Mouse (Mus musculus) CH12.LX (cell line): ENCODE measurements around the gene Actr1b. TPM values are rescaled to one million over a fixed set of nuclear protein-coding genes. Genes with fewer than 3 reads are reported as not detected.

ENCODE experiments used
- DNase-seq: peaks from one replicate; pipeline ENCODE4 v3.0.0-alpha.2; 2013; ENCODE audit errors: extremely low read depth
- H3K27ac ChIP-seq: 2 replicates; pipeline ENCODE4 v1.5.1; 2012; ENCODE audit warnings: low read depth, mild to moderate bottlenecking, control low read depth, moderate library complexity; ENCODE audit not compliant: insufficient read depth
- H3K27me3 ChIP-seq: replicated peaks from 2 replicates; pipeline ENCODE3; 2012; ENCODE audit warnings: inconsistent platforms
- H3K36me3 ChIP-seq, 2 experiments: replicated peaks in 1 of 2; 2 replicates each; pipeline versions ENCODE3 to v1.6.1; 2012; ENCODE audit warnings: inconsistent platforms in 1 of 2, low read length in 1 of 2, mild to moderate bottlenecking in 1 of 2, mixed read lengths in 1 of 2, moderate library complexity in 1 of 2; ENCODE audit not compliant: control insufficient read depth in 1 of 2, insufficient read depth in 1 of 2
- H3K4me1 ChIP-seq, 2 experiments: 2 replicates each; pipeline ENCODE4 v1.6.1; 2012; ENCODE audit warnings: inconsistent platforms in 1 of 2, moderate library complexity in 1 of 2; ENCODE audit not compliant: insufficient read depth in 2 of 2, control insufficient read depth in 1 of 2
- H3K4me2 ChIP-seq: 2 replicates; pipeline ENCODE4 v1.6.1; 2012; ENCODE audit warnings: low read depth, mild to moderate bottlenecking, control low read depth; ENCODE audit not compliant: poor library complexity, insufficient read depth, severe bottlenecking
- H3K4me3 ChIP-seq, 3 experiments: fragments of 150-350 bp in 1 of 3; sonication (generic) in 1 of 3; replicated peaks in 1 of 3; 2 replicates each; pipeline versions ENCODE3 to v1.5.1; 2011 to 2012; ENCODE audit warnings: low read depth in 2 of 3, low read length in 2 of 3, mild to moderate bottlenecking in 2 of 3, moderate library complexity in 2 of 3, control low read depth in 1 of 3, improper control_type of control experiment in 1 of 3, inconsistent platforms in 1 of 3, mixed read lengths in 1 of 3; ENCODE audit not compliant: poor library complexity in 1 of 3
- H3K79me2 ChIP-seq: replicated peaks from 2 replicates; pipeline ENCODE4 v1.6.1; 2012; ENCODE audit warnings: mild to moderate bottlenecking, moderate library complexity; ENCODE audit not compliant: control insufficient read depth, poor library complexity, insufficient read depth, severe bottlenecking; ENCODE audit errors: extremely low read depth
- H3K9ac ChIP-seq: 2 replicates; pipeline ENCODE4 v1.6.1; 2012; ENCODE audit warnings: low read depth, mild to moderate bottlenecking, control low read depth, moderate library complexity; ENCODE audit not compliant: insufficient read depth
- H3K9me3 ChIP-seq: replicated peaks from 2 replicates; pipeline ENCODE3; 2012; ENCODE audit warnings: low read length, inconsistent platforms, mixed read lengths
- CTCF ChIP-seq, 2 experiments: IDR thresholded peaks in 1 of 2; conservative IDR thresholded peaks in 1 of 2; 2 replicates each; pipeline ENCODE4 v1.5.1; 2011 to 2012; ENCODE audit warnings: low read depth in 2 of 2, low read length in 2 of 2, improper control_type of control experiment in 1 of 2, inconsistent platforms in 1 of 2, mild to moderate bottlenecking in 1 of 2, moderate library complexity in 1 of 2
- EP300 ChIP-seq: IDR thresholded peaks from 2 replicates; pipeline ENCODE4 v1.6.1; 2011; ENCODE audit warnings: low read length, improper control_type of control experiment
- GABPA ChIP-seq: IDR thresholded peaks from 2 replicates; pipeline ENCODE4 v1.6.1; 2012; ENCODE audit warnings: low read depth, low read length, improper control_type of control experiment, inconsistent platforms; ENCODE audit not compliant: insufficient replicate concordance
- IRF4 ChIP-seq: IDR thresholded peaks from 2 replicates; pipeline ENCODE4 v1.6.1; 2014; ENCODE audit warnings: low read depth, mild to moderate bottlenecking, inconsistent platforms, low read length, improper control_type of control experiment
- JUN ChIP-seq: IDR thresholded peaks from 2 replicates; pipeline ENCODE4 v1.6.1; 2011; ENCODE audit warnings: low read depth, mild to moderate bottlenecking, low read length, improper control_type of control experiment, moderate library complexity; ENCODE audit not compliant: insufficient read depth
- JUND ChIP-seq: conservative IDR thresholded peaks from 2 replicates; pipeline ENCODE4 v1.6.1; 2011; ENCODE audit warnings: low read depth, low read length, improper control_type of control experiment
- KAT2A ChIP-seq: IDR thresholded peaks from 2 replicates; pipeline ENCODE4 v1.6.1; 2012; ENCODE audit warnings: low read length, improper control_type of control experiment, inconsistent platforms; ENCODE audit not compliant: insufficient replicate concordance
- MAX ChIP-seq: IDR thresholded peaks from 2 replicates; pipeline ENCODE4 v1.6.1; 2011; ENCODE audit warnings: low read length, improper control_type of control experiment
- MAZ ChIP-seq: IDR thresholded peaks from 2 replicates; pipeline ENCODE4 v1.6.1; 2012; ENCODE audit warnings: low read depth, mild to moderate bottlenecking, inconsistent platforms, low read length, improper control_type of control experiment, moderate library complexity
- MEF2A ChIP-seq: IDR thresholded peaks from 2 replicates; pipeline ENCODE4 v1.6.1; 2014; ENCODE audit warnings: low read depth, mild to moderate bottlenecking, inconsistent platforms, low read length, improper control_type of control experiment, borderline replicate concordance
- MXI1 ChIP-seq: IDR thresholded peaks from 2 replicates; pipeline ENCODE4 v1.6.1; 2011; ENCODE audit warnings: mild to moderate bottlenecking, low read depth, low read length, improper control_type of control experiment
- MYC ChIP-seq: IDR thresholded peaks from 2 replicates; pipeline ENCODE4 v1.6.1; 2011; ENCODE audit warnings: low read depth, mild to moderate bottlenecking, improper control_type of control experiment, low read length
- NELFE ChIP-seq: IDR thresholded peaks from 2 replicates; pipeline ENCODE4 v1.6.1; 2011; ENCODE audit warnings: low read depth, low read length, improper control_type of control experiment
- NRF1 ChIP-seq: IDR thresholded peaks from 2 replicates; pipeline ENCODE4 v1.6.1; 2014; ENCODE audit warnings: low read depth, mild to moderate bottlenecking, inconsistent platforms, low read length, improper control_type of control experiment, moderate library complexity
- POLR2A ChIP-seq: IDR thresholded peaks from 2 replicates; pipeline ENCODE4 v1.6.1; 2011; ENCODE audit warnings: low read depth, mild to moderate bottlenecking, improper control_type of control experiment, low read length
- RCOR1 ChIP-seq: conservative IDR thresholded peaks from 2 replicates; pipeline ENCODE4 v1.6.1; 2012; ENCODE audit warnings: low read depth, mild to moderate bottlenecking, inconsistent platforms, low read length, improper control_type of control experiment
- SIN3A ChIP-seq: IDR thresholded peaks from 2 replicates; pipeline ENCODE4 v1.6.1; 2012; ENCODE audit warnings: low read length, improper control_type of control experiment, inconsistent platforms
- SMC3 ChIP-seq: IDR thresholded peaks from 2 replicates; pipeline ENCODE4 v1.6.1; 2011; ENCODE audit warnings: low read depth, low read length, improper control_type of control experiment
- TBP ChIP-seq: conservative IDR thresholded peaks from 2 replicates; pipeline ENCODE4 v1.6.1; 2011; ENCODE audit warnings: low read depth, low read length, improper control_type of control experiment
- TCF12 ChIP-seq: IDR thresholded peaks from 2 replicates; pipeline ENCODE4 v1.6.1; 2014; ENCODE audit warnings: low read depth, mild to moderate bottlenecking, inconsistent platforms, low read length, improper control_type of control experiment
- USF2 ChIP-seq: conservative IDR thresholded peaks from 2 replicates; pipeline ENCODE4 v1.6.1; 2011; ENCODE audit warnings: low read depth, low read length, improper control_type of control experiment
- ZC3H11A ChIP-seq: IDR thresholded peaks from 2 replicates; pipeline ENCODE4 v1.6.1; 2012; ENCODE audit warnings: low read depth, mild to moderate bottlenecking, inconsistent platforms, low read length, improper control_type of control experiment
- ZNF384 ChIP-seq: IDR thresholded peaks from 2 replicates; pipeline ENCODE4 v1.6.1; 2012; ENCODE audit warnings: low read depth, low read length, improper control_type of control experiment, inconsistent platforms
- dilution Hi-C: fragments of 300-500 bp; cut with MboI; formaldehyde crosslinking; loops from 2 replicates; pipeline ENCODE4 v1.14.3; 2020; ENCODE audit warnings: low sequenced_read_pairs; ENCODE audit not compliant: extremely low pct_unique_long_range_greater_than_20kb, extremely low pct_ligation_motif_present
- in situ Hi-C: fragments of 300-500 bp; cut with MboI; formaldehyde crosslinking; loops from 3 replicates; pipeline ENCODE4 v1.14.3; 2019; ENCODE audit warnings: low sequenced_read_pairs, low pct_ligation_motif_present, low pct_unique_long_range_greater_than_20kb, mixed read lengths
- polyA plus RNA-seq: library from polyadenylated mRNA; unstranded; fragments of >175 nt; gene quantifications from 2 replicates; pipeline ENCODE4 v1.2.1, GENCODE M21; 2012; ENCODE audit warnings: low read depth; ENCODE audit not compliant: insufficient read length
- total RNA-seq, 2 experiments: library from RNA; depleted of rRNA; stranded (reverse); fragments of 300-350 nt in 1 of 2; fragments of >200 nt in 1 of 2; gene quantifications; 2 replicates each; pipeline ENCODE4 v1.2.3; 2012 to 2014

Gene Actr1b
- total and polyA plus RNA-seq, 3 experiments: 61.0 to 71.2 (median 66.2) TPM

DNA sequence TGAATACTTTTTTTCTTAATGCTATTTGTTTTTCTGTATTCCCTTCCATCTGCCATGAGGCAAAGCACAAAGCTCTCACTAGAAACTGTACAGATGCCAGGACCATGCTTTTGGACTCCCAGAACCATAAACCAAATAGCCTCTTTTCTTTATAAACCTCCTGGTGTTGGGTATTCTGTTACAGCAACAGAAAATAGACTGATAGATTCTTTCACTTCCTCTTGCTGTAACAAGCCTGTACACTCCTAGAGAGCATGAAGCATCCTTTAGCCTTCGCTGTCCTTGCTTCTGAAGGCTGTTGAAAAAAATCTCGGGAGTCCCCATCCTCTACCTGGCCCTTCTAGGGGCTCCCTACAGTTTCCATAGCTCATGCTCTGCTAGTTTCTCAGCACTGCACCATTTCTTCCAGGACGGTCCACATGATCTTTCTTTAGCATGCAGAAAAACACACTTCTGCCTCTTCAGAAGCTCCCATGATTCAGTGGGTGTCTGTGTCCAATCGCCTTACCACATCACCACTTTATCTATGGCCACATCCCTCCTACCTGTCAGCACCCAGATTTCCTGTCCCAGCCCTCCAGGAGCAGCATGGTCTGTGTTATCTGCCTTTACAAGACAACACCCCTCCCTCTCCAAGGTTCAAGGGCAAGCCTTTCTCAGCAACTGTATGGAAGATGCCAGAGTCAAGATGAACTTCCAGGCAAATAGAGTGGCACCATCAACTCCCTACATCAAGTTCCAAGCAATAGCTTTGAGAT, 56.4 kb downstream of the Actr1b start:
- dilution Hi-C loops: no loop called here
- Histone ChIP-seq H3K27me3 (no peaks in the 10 kb centered on the region), H3K4me3 (no peak overlapping the region), H3K4me2 (no peak overlapping the region)
- in situ Hi-C loops: no loop called here
- peak; percentile 86 for TF ChIP-seq EP300
- TF ChIP-seq NELFE: no peak
- TF ChIP-seq TBP: no peak
- TF ChIP-seq POLR2A: no peak
- no peak for TF ChIP-seq KAT2A
- no peak for TF ChIP-seq MAX
- no peak; the same call in 1 of the 2 replicates for TF ChIP-seq ZNF384
- no peak for TF ChIP-seq MEF2A
- no peak for TF ChIP-seq MXI1
- peak; percentile 83 for TF ChIP-seq IRF4
- no peak for TF ChIP-seq JUND
- TF ChIP-seq MAZ: no peak
- 0 out of 2 replicates have a peak, but pooled peaks have one; percentile 21 for TF ChIP-seq TCF12
- TF ChIP-seq ZC3H11A: no peak
- TF ChIP-seq SIN3A: no peak
- 0 out of 2 replicates have a peak, but pooled peaks have one; percentile 18 for TF ChIP-seq MYC
- TF ChIP-seq, all 38 proteins: peak for 4
- Histone ChIP-seq H3K36me3 (no peaks in the 10 kb centered on the region), H3K9me3 (no peaks in the 10 kb centered on the region), H3K79me2 (no peaks in the 10 kb centered on the region), H3K27ac (no peak overlapping the region), H3K4me1 (peaks cover 13 to 22% of the 10 kb centered on the region in 2 experiments), H3K9ac (no peak overlapping the region)
- DNase-seq: no peak

DNA sequence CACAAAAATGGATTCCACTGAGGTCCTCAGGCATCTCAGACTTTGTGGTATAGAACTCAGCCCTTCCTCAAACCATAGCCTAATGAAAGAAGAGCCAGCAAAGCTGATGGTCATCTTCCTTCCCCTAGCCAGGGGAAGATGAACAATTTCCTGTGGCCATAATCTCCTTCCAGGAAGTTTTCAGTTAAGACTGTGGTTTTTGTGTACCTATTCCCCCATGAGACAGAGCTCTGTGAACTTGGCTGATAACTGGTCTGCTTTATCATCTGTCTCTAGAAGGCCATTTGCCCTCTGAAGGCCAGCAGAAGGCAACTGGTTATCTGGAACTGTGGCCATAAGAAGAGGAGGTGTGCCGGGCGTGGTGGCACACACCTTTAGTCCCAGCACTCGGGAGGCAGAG, 58.0 kb downstream of the Actr1b start:
- Histone ChIP-seq H3K9me3 (no peaks in the 10 kb centered on the region), H3K4me2 (no peak overlapping the region), H3K36me3 (no peaks in the 10 kb centered on the region), H3K9ac (no peak overlapping the region), H3K27me3 (no peaks in the 10 kb centered on the region), H3K79me2 (no peaks in the 10 kb centered on the region), H3K4me1 (peaks cover 13 to 22% of the 10 kb centered on the region in 2 experiments), H3K4me3 (no peak overlapping the region), H3K27ac (no peak overlapping the region)
- no peak for DNase-seq
- TF ChIP-seq SIN3A: no peak
- no peak for TF ChIP-seq NRF1
- no peak for TF ChIP-seq CTCF (conservative IDR thresholded peaks at IDR 0.05 in 1 of 2, IDR thresholded peaks at IDR 0.05 in 1 of 2; ENCODE audit: low read depth in 2 of 2, low read length in 2 of 2)
- no peak for TF ChIP-seq MAZ
- no peak for TF ChIP-seq TCF12
- no peak for TF ChIP-seq GABPA
- no peak for TF ChIP-seq SMC3
- no peak for TF ChIP-seq JUN
- no peak for TF ChIP-seq RCOR1
- no peak for TF ChIP-seq USF2
- dilution Hi-C loops (no loop called here), in situ Hi-C loops (no loop called here)
